Mouse (Mus musculus) midbrain, embryonic 15.5 days (tissue): Measurements from ENCODE around the gene Ptbp1. TPM values are rescaled to one million over a fixed set of nuclear protein-coding genes. Genes with fewer than 3 reads are reported as not detected.
"Not testable (repeated sequence)": the region's sequence is repeated elsewhere in the genome, so short reads cannot be mapped to it uniquely, and the experiment has no call there.

ENCODE experiments used
- ATAC-seq: fragments of 200-750 bp; cut with Nextera tagmentation; replicated peaks from 2 replicates; pipeline ENCODE4 v1.8.0; 2017; ENCODE audit warnings: moderate TSS enrichment
- H3K27ac ChIP-seq: fragments of 300-500 bp; sonication (generic); 2 replicates; pipeline ENCODE4 v1.5.1; 2015; ENCODE audit warnings: mild to moderate bottlenecking, inconsistent platforms
- H3K27me3 ChIP-seq: fragments of 300-500 bp; sonication (generic); replicated peaks from 2 replicates; pipeline ENCODE4 v1.6.1; 2015; ENCODE audit warnings: inconsistent platforms
- H3K36me3 ChIP-seq: fragments of 300-500 bp; sonication (generic); replicated peaks from 2 replicates; pipeline ENCODE4 v1.6.1; 2015; ENCODE audit warnings: inconsistent platforms
- H3K4me1 ChIP-seq: fragments of 300-500 bp; sonication (generic); 2 replicates; pipeline ENCODE4 v1.6.1; 2015; ENCODE audit warnings: inconsistent platforms
- H3K4me2 ChIP-seq: fragments of 300-500 bp; sonication (generic); 2 replicates; pipeline ENCODE4 v1.6.1; 2015; ENCODE audit warnings: inconsistent platforms, mild to moderate bottlenecking, moderate library complexity
- H3K4me3 ChIP-seq: fragments of 300-500 bp; sonication (generic); 2 replicates; pipeline ENCODE4 v1.5.1; 2015; ENCODE audit warnings: mild to moderate bottlenecking, inconsistent platforms
- H3K9ac ChIP-seq: fragments of 300-500 bp; sonication (generic); 2 replicates; pipeline ENCODE4 v1.6.1; 2015; ENCODE audit warnings: mild to moderate bottlenecking, inconsistent platforms
- H3K9me3 ChIP-seq: fragments of 300-500 bp; sonication (generic); 2 replicates; pipeline ENCODE4 v1.6.1; 2016; ENCODE audit warnings: inconsistent platforms
- WGBS: fragments of 180-500 bp; shearing (Covaris S2); methylation state at CpG from one replicate; pipeline ENCODE4 v1.1.7; 2015; ENCODE audit warnings: mixed read lengths; 5-methylcytosine and 5-hydroxymethylcytosine counted together
- polyA plus RNA-seq: library from polyadenylated mRNA; unstranded; fragments of >200 nt; fragmentation: Nextera tagmentation; extraction: Ambion mirVana; gene quantifications from 2 replicates; pipeline ENCODE4 v1.2.1, GENCODE M21; 2015

Ptbp1 gene
- polyA plus RNA-seq, 1 experiment from 2014 or later, result 72.7 TPM

GRCm38 (mm10) chr10:79877174-79877573, 22.9 kb downstream of the Ptbp1 start:
- Histone ChIP-seq H3K27ac (no peak overlapping the region), H3K4me1 (peaks cover 23% of the 10 kb centered on the region), H3K9ac (no peak overlapping the region), H3K36me3 (no peaks in the 10 kb centered on the region), H3K4me2 (no peak overlapping the region), H3K9me3 (no peaks in the 10 kb centered on the region), H3K4me3 (no peak overlapping the region), H3K27me3 (peaks cover 6% of the 10 kb centered on the region)
- ATAC-seq, result no peak
- 94% methylated on average over 1 of the region's 1 CpGs for WGBS

DNA sequence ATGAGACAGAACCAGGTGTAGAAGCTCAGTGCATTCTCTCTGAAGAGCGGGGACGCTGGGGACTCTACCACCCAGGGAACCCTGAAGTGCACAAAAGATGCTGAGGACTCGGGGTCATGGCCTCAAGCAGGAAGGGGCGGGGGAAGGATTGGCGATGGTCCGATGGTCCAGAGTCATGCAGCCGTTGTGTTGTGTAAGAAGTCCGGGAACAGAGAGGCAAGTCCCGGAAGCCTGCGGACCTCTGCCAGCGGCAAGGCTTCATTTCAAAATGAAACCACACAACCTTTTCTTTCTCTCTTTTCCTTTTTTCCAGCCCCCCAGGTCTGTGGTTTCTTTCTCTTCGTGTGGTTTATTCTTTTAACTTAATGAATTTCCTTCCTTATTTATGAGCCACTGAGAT, 23.5 kb downstream of the Ptbp1 start:
- Histone ChIP-seq H3K4me3 (no peak overlapping the region), H3K9me3 (no peaks in the 10 kb centered on the region), H3K4me2 (no peak overlapping the region), H3K27me3 (peaks cover 10% of the 10 kb centered on the region), H3K9ac (no peak overlapping the region), H3K36me3 (no peaks in the 10 kb centered on the region), H3K4me1 (peaks cover 22% of the 10 kb centered on the region), H3K27ac (no peak overlapping the region)
- ATAC-seq, result no peak
- WGBS, result 31% methylated on average over 12 of the region's 12 CpGs

GRCm38 (mm10) chr10:79879527-79879926, 25.3 kb downstream of the Ptbp1 start:
- H3K27ac ChIP-seq, result no peak overlapping the region

GRCm38 (mm10) chr10:79880721-79881120, 26.5 kb downstream of the Ptbp1 start:
- no peak overlapping the region for H3K4me2 ChIP-seq
- H3K27ac ChIP-seq, result no peak overlapping the region
- H3K36me3 ChIP-seq, result no peaks in the 10 kb centered on the region
- H3K9ac ChIP-seq, result no peak overlapping the region
- no peak for ATAC-seq
- 22% methylated on average over 9 of the region's 9 CpGs for WGBS
- peaks cover 17% of the 10 kb centered on the region for H3K27me3 ChIP-seq
- no peak overlapping the region for H3K4me3 ChIP-seq
- H3K4me1 ChIP-seq, result peaks cover 9% of the 10 kb centered on the region
- no peaks in the 10 kb centered on the region for H3K9me3 ChIP-seq

More at GRCm38 (mm10) chr10:79879527-79879926, 25.3 kb downstream of the Ptbp1 start:
- Histone ChIP-seq H3K27me3 (peaks cover 17% of the 10 kb centered on the region), H3K4me1 (peaks cover 20% of the 10 kb centered on the region), H3K9me3 (no peaks in the 10 kb centered on the region), H3K4me2 (no peak overlapping the region), H3K36me3 (no peaks in the 10 kb centered on the region), H3K9ac (no peak overlapping the region), H3K4me3 (no peak overlapping the region)
- 60% methylated on average over 3 of the region's 3 CpGs for WGBS
- ATAC-seq, result no peak

DNA sequence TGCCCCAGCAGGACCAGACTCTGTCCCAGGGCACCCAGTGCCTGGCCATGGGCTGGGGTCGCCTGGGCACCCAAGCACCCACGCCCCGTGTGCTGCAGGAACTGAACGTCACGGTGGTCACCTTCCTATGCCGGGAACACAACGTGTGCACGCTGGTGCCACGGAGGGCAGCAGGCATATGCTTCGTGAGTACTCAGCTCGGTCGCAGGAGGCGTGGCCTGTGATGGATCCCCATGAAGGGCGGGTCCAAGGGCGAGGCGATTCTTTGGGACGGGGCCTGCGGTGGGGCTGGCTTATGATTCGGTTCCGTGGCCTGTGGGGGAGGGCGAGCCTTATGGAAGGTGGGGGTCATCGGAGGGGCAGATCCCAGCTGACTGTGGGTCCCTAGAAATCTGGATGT, 27.8 kb downstream of the Ptbp1 start:
- Histone ChIP-seq H3K27me3 (peaks cover 17% of the 10 kb centered on the region), H3K4me2 (peak overlapping the region; percentile 24), H3K36me3 (no peaks in the 10 kb centered on the region), H3K9me3 (no peaks in the 10 kb centered on the region), H3K4me3 (no peak overlapping the region), H3K4me1 (peaks cover 9% of the 10 kb centered on the region; the same call in 1 of the 2 replicates), H3K9ac (no peak overlapping the region), H3K27ac (no peak overlapping the region)
- 8% methylated on average over 21 of the region's 22 CpGs for WGBS
- ATAC-seq, result no peak

DNA sequence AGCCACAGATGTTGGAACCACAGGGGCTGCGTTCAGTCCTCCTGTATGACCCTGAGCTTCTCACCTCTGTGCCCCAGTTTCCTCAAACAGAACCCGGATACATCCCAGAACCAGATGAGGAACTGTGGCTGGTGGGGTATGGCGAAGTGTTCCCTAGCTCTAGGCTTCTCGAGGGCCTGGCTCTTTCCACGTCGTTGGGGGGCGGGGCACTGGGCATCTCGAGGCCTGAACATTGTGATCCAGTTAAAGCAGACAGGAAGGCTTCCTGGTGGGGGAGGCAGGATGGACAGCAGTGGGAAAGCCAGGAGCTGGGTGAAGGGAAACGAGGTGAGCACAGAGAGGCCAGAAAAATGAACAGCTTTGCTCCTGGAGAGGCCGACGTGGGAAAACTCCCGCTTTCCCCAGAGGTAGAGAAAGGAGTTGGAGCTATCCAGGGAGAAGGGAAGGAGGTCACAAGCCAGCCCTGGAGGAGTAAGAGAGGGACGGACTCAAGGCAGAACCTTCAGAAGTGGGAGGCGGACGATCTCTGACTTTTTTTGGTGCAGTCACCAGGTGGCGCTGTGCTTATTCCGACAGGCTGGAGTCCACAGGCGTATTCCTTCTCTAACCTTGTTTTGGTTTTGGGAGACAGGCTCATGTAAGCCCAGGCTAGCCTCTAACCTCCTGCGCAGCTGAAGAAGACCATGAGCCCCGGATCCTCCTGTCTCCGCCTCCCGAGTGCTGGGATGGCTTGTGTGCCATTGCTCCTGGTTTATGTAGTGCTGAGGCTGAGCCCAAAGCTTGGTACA, 29.3 kb downstream of the Ptbp1 start:
- H3K27ac ChIP-seq, result no peak overlapping the region
- no peak overlapping the region for H3K9ac ChIP-seq

GRCm38 (mm10) chr10:79884446-79884845, 30.2 kb downstream of the Ptbp1 start:
- Histone ChIP-seq H3K4me1 (peaks cover 9% of the 10 kb centered on the region; the same call in 1 of the 2 replicates), H3K27ac (no peak overlapping the region), H3K36me3 (no peaks in the 10 kb centered on the region), H3K27me3 (peaks cover 17% of the 10 kb centered on the region), H3K9ac (no peak overlapping the region), H3K9me3 (no peaks in the 10 kb centered on the region), H3K4me2 (no peak overlapping the region), H3K4me3 (no peak overlapping the region)
- ATAC-seq, result no peak
- 66% methylated on average over 4 of the region's 4 CpGs for WGBS

More for the DNA sequence above, 29.3 kb downstream of the Ptbp1 start:
- 14% methylated on average over 22 of the region's 22 CpGs for WGBS
- no peak overlapping the region for H3K4me2 ChIP-seq
- peaks cover 17% of the 10 kb centered on the region for H3K27me3 ChIP-seq
- no peaks in the 10 kb centered on the region for H3K36me3 ChIP-seq
- no peak overlapping the region for H3K4me3 ChIP-seq
- no peaks in the 10 kb centered on the region for H3K9me3 ChIP-seq
- ATAC-seq, result no peak
- peaks cover 9% of the 10 kb centered on the region; the same call in 1 of the 2 replicates for H3K4me1 ChIP-seq

DNA sequence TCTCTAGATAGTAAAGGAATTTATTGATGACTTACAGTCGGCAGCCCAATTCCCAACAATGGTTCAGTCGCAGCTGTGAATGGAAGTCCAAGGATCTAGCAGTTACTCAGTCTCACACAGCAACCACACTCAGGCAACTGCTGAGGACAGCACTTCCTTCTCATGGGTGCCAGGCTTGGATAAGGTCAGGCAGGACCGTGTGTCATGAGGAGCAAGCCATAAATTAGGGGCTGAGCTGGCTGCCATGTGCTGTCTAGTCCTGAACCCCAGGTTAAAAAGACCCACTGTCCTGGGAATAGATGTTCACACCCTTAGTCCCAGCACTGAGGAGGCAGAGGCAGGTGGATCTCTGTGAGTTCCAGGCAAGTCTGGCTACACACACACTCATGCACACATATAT, 30.7 kb downstream of the Ptbp1 start:
- not testable (repeated sequence) for H3K9me3 ChIP-seq, H3K9ac ChIP-seq, H3K36me3 ChIP-seq, H3K4me3 ChIP-seq, ATAC-seq, H3K27ac ChIP-seq, H3K4me1 ChIP-seq, H3K4me2 ChIP-seq
- peaks cover 17% of the 10 kb centered on the region for H3K27me3 ChIP-seq
- 82% methylated on average over 3 of the region's 3 CpGs for WGBS

DNA sequence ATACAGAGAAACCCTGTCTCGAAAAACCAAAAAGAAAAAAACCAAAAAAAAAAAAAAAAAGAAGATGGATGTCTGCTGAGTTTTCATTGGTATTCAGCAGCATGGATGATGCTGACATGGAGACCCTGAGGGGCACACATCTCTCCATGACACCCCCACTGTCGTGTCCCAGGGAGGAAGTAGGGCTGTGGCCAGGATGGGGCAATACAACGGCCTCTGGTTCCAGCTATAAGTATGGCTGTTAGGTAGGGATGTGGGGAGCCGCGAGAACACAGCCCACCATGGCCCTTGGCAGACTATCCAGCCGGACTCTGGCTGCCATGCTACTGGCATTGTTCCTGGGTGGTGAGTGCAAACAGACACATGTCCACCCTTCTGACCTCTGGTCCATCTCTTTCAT, 31.8 kb downstream of the Ptbp1 start, which contains the start of gene Elane:
Elane (plus strand) TSS at position 194 of the 400 bp plus-strand sequence.
- Histone ChIP-seq H3K27me3 (peaks cover 12% of the 10 kb centered on the region; the same call in 1 of the 2 replicates), H3K4me2 (no peak within 1 kb of the TSS), H3K9me3 (no peaks in the 10 kb centered on the region), H3K36me3 (no peaks in the 10 kb centered on the region), H3K4me3 (no peak within 1 kb of the TSS), H3K4me1 (peaks cover 9% of the 10 kb centered on the region; the same call in 1 of the 2 replicates), H3K9ac (no peak within 1 kb of the TSS), H3K27ac (no peak within 1 kb of the TSS)
- 85% methylated on average over 6 of the region's 6 CpGs for WGBS
- ATAC-seq, result no peak

GRCm38 (mm10) chr10:79886611-79887010, 32.4 kb downstream of the Ptbp1 start:
- no peak overlapping the region for H3K4me2 ChIP-seq
- H3K4me3 ChIP-seq, result no peak overlapping the region
- H3K27me3 ChIP-seq, result peaks cover 12% of the 10 kb centered on the region; the same call in 1 of the 2 replicates
- 86% methylated on average over 8 of the region's 8 CpGs for WGBS
- no peaks in the 10 kb centered on the region for H3K9me3 ChIP-seq
- no peaks in the 10 kb centered on the region for H3K36me3 ChIP-seq
- no peak for ATAC-seq
- peaks cover 9% of the 10 kb centered on the region; the same call in 1 of the 2 replicates for H3K4me1 ChIP-seq
- H3K9ac ChIP-seq, result no peak overlapping the region
- H3K27ac ChIP-seq, result no peak overlapping the region

DNA sequence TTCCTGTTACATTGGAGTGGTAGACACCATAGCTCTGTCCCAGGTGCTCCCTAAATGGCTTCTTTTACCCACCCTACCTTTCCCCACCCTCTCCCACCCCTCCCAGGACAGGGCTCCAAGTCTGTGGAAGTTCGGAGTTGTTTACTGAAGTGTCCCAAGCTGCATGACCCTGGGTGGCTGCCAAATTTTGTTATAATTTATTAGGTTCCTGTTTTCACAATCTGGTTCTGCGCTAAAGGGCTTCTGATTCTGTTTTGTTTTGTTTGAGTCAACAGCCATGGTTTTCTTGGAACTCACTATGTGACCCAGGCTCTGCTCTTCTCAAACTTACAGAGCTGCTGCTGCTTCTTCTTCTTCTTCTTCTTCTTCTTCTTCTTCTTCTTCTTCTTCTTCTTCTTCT, 35.2 kb downstream of the Ptbp1 start:
- 89% methylated on average over 2 of the region's 2 CpGs for WGBS
- H3K9ac ChIP-seq, result no peak overlapping the region
- ATAC-seq, result no peak
- H3K27me3 ChIP-seq, result no peaks in the 10 kb centered on the region
- no peaks in the 10 kb centered on the region for H3K4me1 ChIP-seq
- no peaks in the 10 kb centered on the region for H3K36me3 ChIP-seq
- no peak overlapping the region for H3K4me2 ChIP-seq
- no peaks in the 10 kb centered on the region for H3K9me3 ChIP-seq
- no peak overlapping the region for H3K27ac ChIP-seq
- no peak overlapping the region for H3K4me3 ChIP-seq

GRCm38 (mm10) chr10:79890670-79891069, 36.4 kb downstream of the Ptbp1 start, which contains the start of gene Cfd:
Gene Cfd, plus strand, starts transcription at chr10:79890853.
- H3K36me3 ChIP-seq, result 0 out of 2 replicates have a peak, but pooled peaks cover 5% of the 10 kb centered on the region
- H3K27me3 ChIP-seq, result no peaks in the 10 kb centered on the region
- no peak within 1 kb of the TSS for H3K4me2 ChIP-seq
- no peak within 1 kb of the TSS for H3K9ac ChIP-seq
- H3K4me3 ChIP-seq, result no peak within 1 kb of the TSS
- 40% methylated on average over 5 of the region's 5 CpGs for WGBS
- H3K27ac ChIP-seq, result no peak within 1 kb of the TSS
- H3K4me1 ChIP-seq, result no peaks in the 10 kb centered on the region
- no peak for ATAC-seq
- H3K9me3 ChIP-seq, result no peaks in the 10 kb centered on the region
